Mouse (Mus musculus) forebrain, embryonic 10.5 days (tissue): Measurements from ENCODE around the gene Phkb. TPM values are rescaled to one million over a fixed set of nuclear protein-coding genes. Genes with fewer than 3 reads are reported as not detected.

ENCODE experiments used
- DNase-seq: peaks from one replicate; pipeline ENCODE4 v3.0.0-alpha.2; 2017; ENCODE audit warnings: low spot score; ENCODE audit errors: extremely low spot score
- H3K27ac ChIP-seq: fragments of 300-500 bp; sonication (generic); 2 replicates; pipeline ENCODE4 v1.5.1; 2016; ENCODE audit warnings: mild to moderate bottlenecking
- H3K27me3 ChIP-seq: fragments of 300-500 bp; sonication (generic); 2 replicates; pipeline ENCODE4 v1.6.1; 2016; ENCODE audit warnings: mild to moderate bottlenecking; ENCODE audit not compliant: poor library complexity, severe bottlenecking
- H3K36me3 ChIP-seq: fragments of 300-500 bp; sonication (generic); replicated peaks from 2 replicates; pipeline ENCODE4 v1.6.1; 2016; ENCODE audit warnings: mild to moderate bottlenecking, moderate library complexity
- H3K4me1 ChIP-seq: fragments of 300-500 bp; sonication (generic); 2 replicates; pipeline ENCODE4 v1.6.1; 2016
- H3K4me3 ChIP-seq: fragments of 300-500 bp; sonication (generic); 2 replicates; pipeline ENCODE4 v1.5.1; 2016; ENCODE audit warnings: mild to moderate bottlenecking, moderate library complexity
- H3K9me3 ChIP-seq: fragments of 300-500 bp; sonication (generic); 2 replicates; pipeline ENCODE4 v1.6.1; 2016; ENCODE audit warnings: mild to moderate bottlenecking, moderate library complexity
- WGBS: fragments of 180-500 bp; shearing (Covaris S2); methylation state at CpG from one replicate; pipeline ENCODE4 v1.1.7; 2016; 5-methylcytosine and 5-hydroxymethylcytosine counted together
- polyA plus RNA-seq: library from polyadenylated mRNA; unstranded; fragments of >200 nt; fragmentation: Nextera tagmentation; extraction: Ambion mirVana; gene quantifications from 2 replicates; pipeline ENCODE4 v1.2.1, GENCODE M21; 2016

Phkb gene
- polyA plus RNA-seq, 1 experiment from 2014 or later = 52.7 TPM

DNA sequence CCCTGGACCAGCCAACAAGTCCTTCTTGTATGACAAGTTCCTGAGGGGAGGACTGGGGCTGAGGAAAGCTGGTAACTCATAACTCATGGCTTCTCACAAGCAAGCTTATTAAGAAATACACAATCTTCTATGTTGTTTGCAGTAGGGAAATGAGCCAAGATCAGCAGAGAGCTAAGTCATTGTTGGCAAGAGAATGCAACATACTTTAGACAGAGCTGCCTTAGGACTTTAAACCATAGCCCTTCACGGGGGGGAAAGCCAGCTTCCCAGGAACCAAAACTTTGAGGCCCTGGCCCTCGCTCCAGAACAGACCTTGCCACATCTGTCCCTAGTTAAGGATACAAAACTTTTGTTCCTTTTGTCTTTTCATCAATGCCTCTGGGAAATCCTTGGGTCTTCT is 30.9 kb downstream of the Phkb start:
- no peak for DNase-seq
- Histone ChIP-seq H3K27me3 (no peaks in the 10 kb centered on the region), H3K4me3 (no peak overlapping the region), H3K27ac (no peak overlapping the region), H3K36me3 (no peaks in the 10 kb centered on the region), H3K4me1 (no peaks in the 10 kb centered on the region), H3K9me3 (no peaks in the 10 kb centered on the region)
- 82% methylated on average over 2 of the region's 2 CpGs for WGBS

DNA sequence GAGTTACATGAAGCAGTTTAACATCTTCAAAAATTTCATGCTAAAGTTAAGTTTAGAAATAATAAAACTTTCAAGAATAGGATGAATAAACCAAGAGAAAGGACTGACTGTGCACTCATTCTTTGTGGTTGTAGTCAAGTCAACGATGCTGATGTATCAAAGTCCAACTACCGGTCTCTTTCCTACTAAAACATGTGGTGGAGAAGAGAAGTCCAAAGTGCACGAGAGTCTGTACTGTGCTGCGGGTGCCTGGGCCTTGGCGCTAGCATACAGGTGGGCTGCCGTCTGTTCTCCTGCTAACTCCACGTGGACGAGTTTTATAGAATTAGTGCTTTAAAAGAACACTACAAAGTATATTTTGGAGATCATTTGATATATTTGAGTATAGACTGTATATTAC is 37.2 kb downstream of the Phkb start:
- H3K27ac ChIP-seq = no peak overlapping the region
- H3K36me3 ChIP-seq = peaks cover 30% of the 10 kb centered on the region
- DNase-seq = no peak
- 94% methylated on average over 8 of the region's 8 CpGs for WGBS
- no peaks in the 10 kb centered on the region for H3K4me1 ChIP-seq
- H3K4me3 ChIP-seq = no peak overlapping the region
- no peaks in the 10 kb centered on the region for H3K27me3 ChIP-seq
- H3K9me3 ChIP-seq = no peaks in the 10 kb centered on the region

DNA sequence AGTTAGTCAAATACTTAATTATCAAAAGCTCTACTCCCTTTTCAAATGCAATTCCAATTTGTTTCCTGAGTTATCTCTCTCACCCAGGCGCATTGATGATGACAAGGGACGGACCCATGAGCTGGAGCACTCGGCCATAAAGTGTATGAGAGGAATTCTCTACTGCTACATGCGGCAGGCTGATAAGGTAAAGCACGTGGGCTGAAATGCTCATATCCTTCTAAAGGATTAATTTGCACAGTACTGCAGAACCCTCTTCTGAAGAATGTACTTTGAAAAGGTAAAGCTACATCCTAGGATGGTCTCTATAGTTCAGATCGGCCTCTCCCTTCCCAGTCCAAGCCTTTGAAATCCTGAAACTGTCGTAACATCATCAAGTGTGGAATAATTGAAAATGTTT is 38.9 kb downstream of the Phkb start:
- H3K4me3 ChIP-seq = no peak overlapping the region
- H3K36me3 ChIP-seq = peaks cover 36% of the 10 kb centered on the region
- 95% methylated on average over 7 of the region's 7 CpGs for WGBS
- DNase-seq = no peak
- no peaks in the 10 kb centered on the region for H3K27me3 ChIP-seq
- H3K4me1 ChIP-seq = no peaks in the 10 kb centered on the region
- no peaks in the 10 kb centered on the region for H3K9me3 ChIP-seq
- H3K27ac ChIP-seq = no peak overlapping the region

DNA sequence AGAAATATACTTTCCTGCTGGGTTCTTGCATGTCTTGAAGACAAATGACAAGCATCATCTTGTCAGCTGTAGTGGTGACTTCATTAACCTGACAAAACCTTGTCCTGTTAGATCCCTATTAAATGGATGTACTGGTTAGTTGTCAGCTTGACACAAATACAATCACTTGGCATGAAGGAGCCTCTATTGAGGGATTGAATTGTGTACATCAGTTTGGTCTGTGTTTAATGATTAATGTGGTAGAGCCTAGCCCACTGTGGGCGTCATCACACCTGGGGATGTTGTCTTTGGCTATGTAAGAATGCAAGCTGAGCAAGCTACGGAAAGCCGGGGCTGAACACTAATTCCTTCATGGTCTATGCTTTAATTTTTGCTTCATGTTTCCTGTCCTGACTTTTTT is 44.1 kb downstream of the Phkb start:
- Histone ChIP-seq H3K27me3 (no peaks in the 10 kb centered on the region), H3K27ac (no peak overlapping the region), H3K9me3 (no peaks in the 10 kb centered on the region), H3K36me3 (peaks cover 41% of the 10 kb centered on the region), H3K4me3 (no peak overlapping the region), H3K4me1 (no peaks in the 10 kb centered on the region)
- 94% methylated on average over 3 of the region's 3 CpGs for WGBS
- DNase-seq = no peak

DNA sequence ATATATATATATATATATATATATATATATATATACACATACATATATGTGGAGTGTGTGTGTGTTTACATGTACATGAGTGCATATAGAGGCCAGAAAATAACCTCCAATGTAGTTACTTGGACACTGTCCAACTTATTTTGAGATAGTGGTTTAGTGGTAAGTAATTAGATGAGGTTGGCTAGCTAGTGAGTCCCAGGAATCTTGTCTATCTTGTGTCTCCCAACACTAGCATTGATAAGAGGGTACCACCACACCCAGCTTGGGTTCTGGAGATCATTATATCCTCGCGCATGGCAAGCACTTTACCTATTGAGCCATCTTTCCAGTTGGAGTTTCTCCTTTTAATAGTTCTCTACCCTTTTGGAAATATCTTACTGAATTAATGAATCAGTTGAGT is 56.9 kb downstream of the Phkb start:
- Histone ChIP-seq H3K27ac (no peak overlapping the region), H3K27me3 (no peaks in the 10 kb centered on the region), H3K4me3 (no peak overlapping the region), H3K4me1 (no peaks in the 10 kb centered on the region), H3K36me3 (peaks cover 16% of the 10 kb centered on the region), H3K9me3 (no peaks in the 10 kb centered on the region)
- no peak for DNase-seq
- 100% methylated on average over 2 of the region's 2 CpGs for WGBS

DNA sequence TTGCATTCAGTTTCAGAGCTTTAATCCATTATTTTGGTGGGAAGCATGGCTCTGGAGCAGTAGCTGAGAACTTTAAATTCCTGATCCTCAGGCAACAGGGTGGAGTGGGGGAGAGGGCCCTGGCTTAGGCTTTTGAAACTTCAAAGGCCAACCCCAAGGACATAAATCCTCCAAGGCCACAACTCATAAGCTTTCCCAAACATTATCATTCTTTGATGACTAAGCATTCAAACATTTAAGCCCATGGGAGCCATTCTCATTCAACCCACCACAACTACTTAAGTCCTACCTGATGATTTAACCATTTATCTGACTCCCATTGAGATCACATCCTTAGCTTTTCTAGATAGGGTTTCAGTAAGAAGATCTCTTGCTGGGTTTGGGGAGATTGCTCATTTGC is 84.2 kb downstream of the Phkb start:
- DNase-seq = no peak
- Histone ChIP-seq H3K27me3 (no peaks in the 10 kb centered on the region), H3K27ac (no peak overlapping the region), H3K4me3 (no peak overlapping the region), H3K9me3 (no peaks in the 10 kb centered on the region), H3K36me3 (no peaks in the 10 kb centered on the region; the same call in 1 of the 2 replicates), H3K4me1 (no peaks in the 10 kb centered on the region)

DNA sequence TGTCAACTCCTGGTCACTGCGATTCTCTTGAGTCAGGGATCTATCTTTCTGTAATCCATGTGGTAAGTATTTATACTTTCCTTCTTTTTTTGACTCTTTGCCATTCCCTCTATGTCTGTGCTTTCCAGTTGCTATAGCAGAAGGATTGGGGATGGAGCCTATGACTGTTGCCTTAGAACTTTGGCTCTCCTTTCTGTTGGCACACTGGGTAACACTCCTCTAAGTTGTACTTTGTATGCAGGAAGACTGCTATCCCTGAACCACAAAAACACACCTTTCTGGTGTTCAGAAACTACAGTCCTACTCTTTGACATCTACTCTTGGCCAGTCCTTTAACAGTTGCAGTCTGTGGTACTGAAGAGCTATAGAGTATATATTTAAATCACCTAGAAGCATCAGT is 84.8 kb downstream of the Phkb start:
- Histone ChIP-seq H3K9me3 (no peaks in the 10 kb centered on the region), H3K27me3 (no peaks in the 10 kb centered on the region), H3K4me1 (no peaks in the 10 kb centered on the region), H3K27ac (no peak overlapping the region), H3K36me3 (no peaks in the 10 kb centered on the region; the same call in 1 of the 2 replicates), H3K4me3 (no peak overlapping the region)
- whole genome bisulfite sequencing = 93% methylated on average over 1 of the region's 1 CpGs
- DNase-seq = no peak

DNA sequence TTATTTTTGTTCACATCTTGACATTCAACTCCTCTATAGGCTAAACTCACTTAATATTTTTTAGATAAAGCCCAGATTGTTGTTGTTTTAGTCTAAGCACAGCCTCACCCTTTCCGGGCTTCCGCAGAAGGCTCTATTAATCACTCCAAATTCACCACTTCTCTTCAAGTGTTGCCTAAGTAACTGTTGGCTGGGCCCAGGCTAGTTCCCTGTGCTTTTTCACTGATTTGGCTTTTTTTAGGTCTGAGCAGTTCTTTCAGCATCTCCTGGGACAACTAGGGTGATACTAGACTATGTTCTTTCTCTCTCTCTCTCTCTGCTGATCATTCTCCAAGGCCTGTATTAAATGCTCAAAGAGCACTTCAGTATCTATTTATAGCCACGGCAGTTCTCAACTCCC is 85.3 kb downstream of the Phkb start:
- H3K27ac ChIP-seq = no peak overlapping the region
- no peaks in the 10 kb centered on the region for H3K4me1 ChIP-seq
- H3K9me3 ChIP-seq = no peaks in the 10 kb centered on the region
- 92% methylated on average over 3 of the region's 3 CpGs for WGBS
- H3K4me3 ChIP-seq = no peak overlapping the region
- no peaks in the 10 kb centered on the region; the same call in 1 of the 2 replicates for H3K36me3 ChIP-seq
- no peaks in the 10 kb centered on the region for H3K27me3 ChIP-seq
- no peak for DNase-seq

DNA sequence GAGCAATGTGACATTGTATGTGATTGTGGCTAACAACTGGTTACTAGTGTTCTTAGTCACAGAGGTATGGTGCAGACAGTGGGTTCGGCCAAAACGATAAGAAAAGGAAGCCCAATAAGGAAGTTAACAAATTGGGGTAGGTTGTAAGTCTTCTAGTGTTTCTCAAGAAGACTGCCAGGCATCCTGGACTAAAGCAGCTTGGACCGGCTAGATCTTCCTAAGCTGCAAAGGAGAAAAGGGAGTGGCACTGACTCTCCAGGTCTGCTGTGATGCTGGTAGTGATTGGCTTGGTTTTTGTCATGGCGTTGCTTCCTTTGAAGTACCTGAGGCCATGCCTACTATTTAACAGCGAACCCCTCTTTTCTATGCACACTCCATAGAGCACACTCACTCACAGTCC is 95.4 kb downstream of the Phkb start:
- 93% methylated on average over 5 of the region's 5 CpGs for WGBS
- DNase-seq = no peak

DNA sequence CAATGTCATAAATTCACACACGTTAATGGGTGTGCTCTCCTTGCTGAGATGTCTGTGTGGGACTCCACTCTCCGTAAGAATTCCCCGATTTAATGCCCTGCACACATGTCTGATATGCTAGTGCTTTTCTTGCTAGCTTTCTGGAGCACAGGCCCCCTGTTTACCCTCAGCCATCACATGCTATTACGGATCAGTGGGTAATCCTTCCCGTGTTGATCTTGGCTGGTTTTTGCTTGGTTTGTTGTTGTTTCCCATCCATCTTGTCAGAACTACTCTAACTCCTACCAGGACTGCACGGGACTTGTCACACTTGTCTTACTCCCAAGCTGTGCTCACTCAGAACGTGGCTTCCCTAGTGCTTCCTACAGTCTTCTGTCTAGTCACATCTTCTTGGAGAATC is 96.6 kb downstream of the Phkb start:
- no peak for DNase-seq
- no peaks in the 10 kb centered on the region for H3K9me3 ChIP-seq
- no peaks in the 10 kb centered on the region for H3K4me1 ChIP-seq
- no peak overlapping the region for H3K27ac ChIP-seq
- 93% methylated on average over 7 of the region's 7 CpGs for WGBS
- H3K27me3 ChIP-seq = no peaks in the 10 kb centered on the region
- no peak overlapping the region for H3K4me3 ChIP-seq
- H3K36me3 ChIP-seq = peaks cover 32% of the 10 kb centered on the region

More for the DNA sequence above, 95.4 kb downstream of the Phkb start:
- H3K27me3 ChIP-seq = no peaks in the 10 kb centered on the region
- no peaks in the 10 kb centered on the region for H3K9me3 ChIP-seq
- H3K27ac ChIP-seq = no peak overlapping the region
- no peaks in the 10 kb centered on the region for H3K4me1 ChIP-seq
- no peak overlapping the region for H3K4me3 ChIP-seq
- peaks cover 26% of the 10 kb centered on the region; the same call in 1 of the 2 replicates for H3K36me3 ChIP-seq

DNA sequence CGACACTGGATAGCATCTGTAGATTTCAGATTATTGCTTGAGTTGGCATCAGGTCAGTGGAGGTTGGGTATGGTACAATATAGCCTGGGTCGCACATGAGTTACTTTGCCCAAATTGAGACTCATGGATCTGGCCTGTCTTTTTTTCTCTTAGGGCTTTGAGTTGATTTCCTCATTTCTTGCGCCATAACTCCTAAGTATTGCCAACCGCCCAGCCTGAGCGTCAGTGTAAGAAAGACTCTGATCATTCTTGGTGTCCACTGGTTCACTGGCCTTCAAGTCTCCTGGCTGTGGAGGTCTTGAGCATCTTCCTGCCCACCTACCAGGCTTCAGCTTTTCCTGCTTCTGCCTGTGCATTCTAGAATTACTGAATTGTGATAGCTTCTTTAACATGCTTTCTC is 104.1 kb downstream of the Phkb start:
- Histone ChIP-seq H3K36me3 (peaks cover 38% of the 10 kb centered on the region), H3K27me3 (no peaks in the 10 kb centered on the region), H3K9me3 (no peaks in the 10 kb centered on the region), H3K4me3 (no peak overlapping the region), H3K27ac (no peak overlapping the region), H3K4me1 (no peaks in the 10 kb centered on the region)
- WGBS = 95% methylated on average over 5 of the region's 5 CpGs
- no peak for DNase-seq

DNA sequence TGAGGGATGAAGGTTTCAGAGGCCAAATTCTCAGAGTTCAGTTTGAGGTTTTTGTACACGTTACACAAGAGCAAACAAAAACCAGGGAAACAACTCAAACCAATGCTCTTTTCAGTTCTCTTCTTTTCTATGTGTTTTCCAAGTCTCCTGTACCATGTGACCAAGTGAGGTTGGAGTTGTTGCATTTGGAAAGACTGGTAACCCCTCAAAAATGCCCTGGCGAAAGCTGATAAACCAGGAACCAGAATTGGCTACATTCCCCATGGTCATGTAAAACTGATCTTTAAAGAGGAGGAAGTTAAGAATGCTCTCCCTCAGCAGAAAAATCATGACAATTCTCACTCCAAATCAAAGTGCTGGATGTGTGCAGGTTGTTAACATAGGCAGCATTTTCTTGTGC is 117.6 kb downstream of the Phkb start:
- no peak for DNase-seq
- Histone ChIP-seq H3K27ac (no peak overlapping the region), H3K27me3 (no peaks in the 10 kb centered on the region), H3K4me1 (no peaks in the 10 kb centered on the region), H3K4me3 (no peak overlapping the region), H3K36me3 (peaks cover 18% of the 10 kb centered on the region; the same call in 1 of the 2 replicates), H3K9me3 (no peaks in the 10 kb centered on the region)
- WGBS = 91% methylated on average over 2 of the region's 2 CpGs

DNA sequence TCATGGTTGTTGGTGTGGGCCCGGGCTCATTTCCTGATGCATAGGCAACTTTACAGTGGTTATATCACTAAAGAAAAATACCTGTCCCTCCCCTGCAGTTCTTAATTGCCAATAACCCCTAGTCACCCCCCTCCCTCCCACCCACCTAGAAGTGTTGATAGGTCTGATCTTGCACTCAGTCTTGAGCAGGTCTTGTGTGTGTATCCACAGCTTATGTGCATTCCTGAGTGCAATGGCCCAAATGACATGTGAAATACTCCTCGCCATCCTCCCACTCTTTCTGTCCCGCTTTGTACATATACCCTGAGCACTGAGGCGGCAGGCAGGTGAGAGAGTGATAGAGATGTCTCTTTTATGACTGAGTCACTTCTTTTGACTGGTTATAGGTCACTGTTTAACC is 119.1 kb downstream of the Phkb start:
- WGBS = 93% methylated on average over 4 of the region's 4 CpGs
- no peaks in the 10 kb centered on the region for H3K4me1 ChIP-seq
- no peaks in the 10 kb centered on the region for H3K9me3 ChIP-seq
- H3K27ac ChIP-seq = no peak overlapping the region
- H3K27me3 ChIP-seq = no peaks in the 10 kb centered on the region
- H3K36me3 ChIP-seq = peaks cover 18% of the 10 kb centered on the region; the same call in 1 of the 2 replicates
- DNase-seq = no peak
- no peak overlapping the region for H3K4me3 ChIP-seq

DNA sequence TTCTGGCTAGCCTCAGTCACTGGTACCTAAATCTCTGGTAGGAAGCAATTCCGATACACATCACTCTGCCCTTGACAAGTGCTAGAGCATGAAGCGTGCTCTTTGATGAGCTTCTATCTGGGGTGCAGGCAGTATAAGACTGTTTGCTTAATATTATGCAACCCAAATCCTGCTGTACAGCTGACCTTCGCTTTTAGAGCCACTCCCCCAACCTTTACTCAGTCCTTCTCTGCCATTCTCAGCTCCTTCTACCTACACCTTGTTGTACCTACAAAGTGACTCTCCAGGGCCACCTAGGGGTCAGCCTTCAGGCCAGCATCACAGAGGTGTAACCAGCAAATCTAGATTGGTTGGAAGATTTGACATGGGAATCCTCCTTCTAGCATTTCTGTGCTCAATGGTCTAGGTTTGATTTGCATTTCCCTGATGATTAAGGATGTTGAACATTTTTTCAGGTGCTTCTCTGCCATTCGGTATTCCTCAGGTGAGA is 136.9 kb downstream of the Phkb start:
- 90% methylated on average over 4 of the region's 4 CpGs for WGBS
- peaks cover 9% of the 10 kb centered on the region for H3K36me3 ChIP-seq
- no peaks in the 10 kb centered on the region for H3K9me3 ChIP-seq
- H3K4me3 ChIP-seq = no peak overlapping the region
- no peaks in the 10 kb centered on the region for H3K27me3 ChIP-seq
- H3K27ac ChIP-seq = no peak overlapping the region
- DNase-seq = no peak
- no peaks in the 10 kb centered on the region for H3K4me1 ChIP-seq
